Mouse (Mus musculus): ENCODE results near the gene Slc5a11.

Slc5a11 gene

GRCm38 (mm10) chr7:123214365-123215075 lies at the start of gene Slc5a11:
Gene Slc5a11 (plus strand): TSS chr7:123214780.
- in situ Hi-C loops (cut with MboI, MseI): no loop called here

- in situ Hi-C loops (cut with MboI, MseI): no loop called here
Measured at GRCm38 (mm10) chr7:123167436-123167835, 47.1 kb upstream of the Slc5a11 start.

GRCm38 (mm10) chr7:123169618-123170017 lies 45.0 kb upstream of the Slc5a11 start:
- in situ Hi-C loops (cut with MboI, MseI): no loop called here

- in situ Hi-C loops (cut with MboI, MseI): no loop called here
Measured at GRCm38 (mm10) chr7:123172101-123172500, 42.5 kb upstream of the Slc5a11 start.

GRCm38 (mm10) chr7:123177215-123177614 lies 37.4 kb upstream of the Slc5a11 start:
- in situ Hi-C loops (cut with MboI, MseI): no loop called here

- in situ Hi-C loops (cut with MboI, MseI): no loop called here
Measured at GRCm38 (mm10) chr7:123181787-123182701, 32.5 kb upstream of the Slc5a11 start.

GRCm38 (mm10) chr7:123184891-123185290 lies 29.7 kb upstream of the Slc5a11 start:
- in situ Hi-C loops (cut with MboI, MseI): no loop called here

DNA sequence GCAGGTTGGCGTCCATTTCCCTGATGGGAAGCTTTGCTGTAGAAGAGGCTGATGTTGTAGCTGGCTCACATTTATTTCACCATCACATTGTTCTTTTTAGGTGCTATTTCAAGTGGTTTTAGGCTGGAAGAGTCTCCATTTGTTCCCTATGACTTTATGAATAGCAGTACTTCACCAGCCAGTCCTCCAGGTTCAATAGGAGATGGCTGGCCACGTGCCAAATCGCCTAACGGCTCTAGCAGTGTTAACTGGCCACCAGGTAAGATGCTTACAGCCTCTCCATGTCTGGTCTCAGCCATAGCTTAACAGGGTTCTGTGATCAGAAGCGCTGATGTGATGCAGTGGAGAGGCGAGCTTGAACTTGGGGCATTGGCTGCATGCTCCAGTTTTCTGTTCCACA lies 28.1 kb upstream of the Slc5a11 start:
- in situ Hi-C loops (cut with MboI, MseI): no loop called here

DNA sequence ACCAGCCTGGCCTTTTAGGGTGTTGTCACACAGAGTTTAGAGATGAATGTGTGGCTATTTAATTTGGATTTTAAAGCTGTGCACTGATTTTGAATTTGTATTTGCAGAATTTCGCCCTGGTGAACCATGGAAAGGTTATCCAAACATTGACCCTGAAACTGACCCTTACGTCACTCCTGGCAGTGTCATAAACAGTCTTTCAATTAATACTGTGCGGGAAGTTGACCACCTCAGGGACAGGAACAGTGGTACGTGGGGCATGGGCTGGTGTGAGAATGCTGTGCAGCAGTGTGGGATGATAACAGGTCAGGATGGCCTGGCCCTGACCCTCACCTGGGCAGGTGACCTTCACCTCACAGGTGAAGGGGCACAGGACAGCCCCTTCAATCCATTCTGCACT lies 27.3 kb upstream of the Slc5a11 start:
- in situ Hi-C loops (cut with MboI, MseI): no loop called here

DNA sequence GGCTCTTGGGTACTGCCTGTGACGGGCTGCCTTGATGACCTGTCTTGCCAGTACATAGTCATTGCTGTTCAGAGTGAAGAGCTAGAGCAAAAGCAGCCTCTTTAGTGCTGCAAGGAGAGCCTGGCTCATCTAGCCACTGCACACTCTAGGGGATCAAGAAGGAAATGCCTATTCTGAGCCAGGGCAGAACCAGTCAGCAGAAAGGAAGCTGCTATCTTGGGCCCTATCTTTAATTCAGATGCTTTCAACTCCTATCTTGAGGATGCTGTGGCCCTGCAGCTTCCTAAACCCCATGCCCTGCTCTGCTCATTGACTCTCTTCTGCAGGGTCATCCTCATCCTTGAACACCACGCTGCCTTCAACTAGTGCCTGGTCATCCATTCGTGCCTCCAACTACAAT lies 26.1 kb upstream of the Slc5a11 start:
- in situ Hi-C loops (cut with MboI, MseI): no loop called here

- in situ Hi-C loops (cut with MboI, MseI): no loop called here
Measured at GRCm38 (mm10) chr7:123189762-123190161, 24.8 kb upstream of the Slc5a11 start.

GRCm38 (mm10) chr7:123191731-123192130 lies 22.8 kb upstream of the Slc5a11 start:
- in situ Hi-C loops (cut with MboI, MseI): no loop called here

- in situ Hi-C loops (cut with MboI, MseI): no loop called here
Measured at GRCm38 (mm10) chr7:123193201-123193600, 21.4 kb upstream of the Slc5a11 start.

DNA sequence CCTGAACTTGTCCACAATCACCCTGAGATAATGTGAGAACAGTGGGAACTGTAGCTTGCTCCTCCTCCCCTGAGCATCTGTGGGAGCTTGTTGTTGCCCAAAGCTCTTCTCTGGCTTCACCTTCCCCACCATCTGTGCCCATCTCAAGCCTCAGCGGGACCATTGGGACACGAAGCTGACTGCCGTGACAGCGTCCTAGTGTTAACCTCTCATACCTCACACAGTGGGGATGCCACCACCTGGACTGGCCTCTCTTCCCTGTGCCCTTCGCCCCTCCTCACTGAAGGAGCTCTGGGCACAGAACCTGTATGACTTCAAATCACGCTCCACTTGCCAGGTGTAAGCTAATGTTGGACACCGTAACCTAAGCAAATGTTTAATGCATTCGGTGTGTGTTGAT lies 19.9 kb upstream of the Slc5a11 start:
- in situ Hi-C loops (cut with MboI, MseI): no loop called here

GRCm38 (mm10) chr7:123196432-123196831 lies 18.1 kb upstream of the Slc5a11 start:
- in situ Hi-C loops (cut with MboI, MseI): no loop called here

DNA sequence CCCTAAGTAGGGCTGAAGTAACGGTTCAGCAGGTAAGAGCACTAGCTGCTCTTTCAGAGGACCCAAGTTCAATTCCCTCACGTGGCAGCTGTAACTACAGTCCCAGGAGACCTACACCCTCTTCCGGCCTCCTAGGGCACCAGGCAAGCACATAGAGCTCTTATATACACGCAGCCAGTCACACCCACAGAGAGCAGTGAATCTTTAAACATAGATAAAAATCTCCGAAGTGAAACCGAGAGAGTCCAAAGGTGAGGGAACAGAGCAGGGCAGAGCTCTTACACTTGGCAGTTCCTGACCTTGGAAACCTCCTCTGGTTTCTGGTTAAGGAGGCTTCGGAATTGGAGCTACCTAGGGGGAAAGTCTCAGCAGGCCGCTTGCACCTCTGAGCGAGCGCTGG lies 15.9 kb upstream of the Slc5a11 start:
- in situ Hi-C loops (cut with MboI, MseI): no loop called here

GRCm38 (mm10) chr7:123199151-123199550 lies 15.4 kb upstream of the Slc5a11 start:
- in situ Hi-C loops (cut with MboI, MseI): no loop called here

GRCm38 (mm10) chr7:123199656-123200206 lies 14.8 kb upstream of the Slc5a11 start:
- in situ Hi-C loops (cut with MboI, MseI): no loop called here

- in situ Hi-C loops (cut with MboI, MseI): no loop called here
Measured at GRCm38 (mm10) chr7:123200722-123201121, 13.9 kb upstream of the Slc5a11 start.

DNA sequence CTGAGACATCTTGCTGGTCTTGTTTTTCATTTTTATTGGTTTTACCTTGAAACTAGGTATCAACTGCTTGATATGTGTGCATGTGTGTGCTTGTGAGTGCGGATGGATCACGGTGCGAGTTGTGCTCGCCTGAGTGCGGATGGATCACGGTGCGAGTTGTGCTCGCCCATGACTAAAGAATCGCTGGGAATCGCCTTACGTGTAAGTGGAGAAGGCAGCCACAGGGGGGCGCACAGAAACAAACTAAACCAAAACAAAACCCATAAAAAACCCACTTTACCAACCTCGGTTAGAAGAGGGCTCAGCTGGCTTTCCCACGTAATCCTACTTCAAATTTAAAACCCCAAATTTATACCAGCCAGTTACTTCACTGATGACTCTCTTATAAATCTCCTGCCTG lies 9.3 kb upstream of the Slc5a11 start:
- in situ Hi-C loops (cut with MboI, MseI): loop anchor here (5.0 kb wide), 1 partner anchor 262 kb away; no protein-coding TSS in a partner anchor

- in situ Hi-C loops (cut with MboI, MseI): loop anchor here (5.0 kb wide), 1 partner anchor 260 kb away; no protein-coding TSS in a partner anchor
Measured at GRCm38 (mm10) chr7:123207561-123207960, 7.0 kb upstream of the Slc5a11 start.

GRCm38 (mm10) chr7:123209864-123210263 lies 4.7 kb upstream of the Slc5a11 start:
- in situ Hi-C loops (cut with MboI, MseI): loop anchor here (5.0 kb wide), 1 partner anchor 257 kb away; no protein-coding TSS in a partner anchor
